Mouse (Mus musculus) cerebellum, adult (tissue): ENCODE measurements around the gene I830077J02Rik.
"Not testable (repeated sequence)": the region's sequence is repeated elsewhere in the genome, so short reads cannot be mapped to it uniquely, and the experiment has no call there.

Experiments used
- ATAC-seq: cut with Nextera tagmentation; 2 replicates; pipeline ENCODE4 v1.9.2; 2017; ENCODE audit warnings: mild to moderate bottlenecking, moderate library complexity, mixed read lengths; ENCODE audit not compliant: insufficient number of reproducible peaks, low FRiP score, low TSS enrichment

The I830077J02Rik gene

DNA sequence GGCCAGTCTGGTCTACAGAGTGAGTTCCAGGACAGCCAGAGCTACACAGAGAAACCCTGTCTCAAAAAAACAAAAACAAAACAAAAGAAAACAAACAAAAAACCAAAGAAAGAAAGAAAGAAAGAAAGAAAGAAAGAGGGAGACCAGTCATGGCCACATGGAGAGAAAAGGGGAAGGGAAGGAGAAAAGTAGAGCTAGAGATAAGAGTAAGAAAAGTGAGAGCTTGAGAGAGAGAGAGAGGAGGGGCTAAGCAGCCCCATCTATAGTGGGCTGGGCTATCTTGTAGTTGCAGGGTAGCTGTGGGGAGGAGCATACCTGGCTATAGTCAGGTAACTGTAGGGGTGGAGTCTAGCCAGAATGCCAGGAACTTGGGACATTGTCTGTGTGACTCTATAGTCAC is 11.7 kb downstream of the I830077J02Rik start:
- not testable (repeated sequence) for ATAC-seq

DNA sequence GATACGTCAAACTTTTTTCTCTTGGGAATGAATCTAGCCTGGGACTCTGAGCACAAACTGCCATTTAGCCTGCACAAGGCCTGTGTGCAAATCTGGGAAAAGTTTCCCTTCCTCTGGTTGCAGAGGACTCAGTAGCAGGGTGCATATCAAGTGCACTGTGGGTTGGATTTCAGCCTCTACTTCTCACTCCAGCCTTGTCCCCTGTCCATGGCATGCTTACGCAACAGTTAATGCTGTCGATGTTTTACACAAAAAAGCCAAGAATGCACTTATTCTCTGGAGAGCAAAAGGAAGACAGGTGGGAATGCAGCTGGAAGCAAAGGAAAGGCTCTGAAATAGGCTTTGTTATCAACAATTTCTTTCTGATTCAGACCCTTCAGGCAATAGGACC is 14.1 kb downstream of the I830077J02Rik start:
- no peak for ATAC-seq

DNA sequence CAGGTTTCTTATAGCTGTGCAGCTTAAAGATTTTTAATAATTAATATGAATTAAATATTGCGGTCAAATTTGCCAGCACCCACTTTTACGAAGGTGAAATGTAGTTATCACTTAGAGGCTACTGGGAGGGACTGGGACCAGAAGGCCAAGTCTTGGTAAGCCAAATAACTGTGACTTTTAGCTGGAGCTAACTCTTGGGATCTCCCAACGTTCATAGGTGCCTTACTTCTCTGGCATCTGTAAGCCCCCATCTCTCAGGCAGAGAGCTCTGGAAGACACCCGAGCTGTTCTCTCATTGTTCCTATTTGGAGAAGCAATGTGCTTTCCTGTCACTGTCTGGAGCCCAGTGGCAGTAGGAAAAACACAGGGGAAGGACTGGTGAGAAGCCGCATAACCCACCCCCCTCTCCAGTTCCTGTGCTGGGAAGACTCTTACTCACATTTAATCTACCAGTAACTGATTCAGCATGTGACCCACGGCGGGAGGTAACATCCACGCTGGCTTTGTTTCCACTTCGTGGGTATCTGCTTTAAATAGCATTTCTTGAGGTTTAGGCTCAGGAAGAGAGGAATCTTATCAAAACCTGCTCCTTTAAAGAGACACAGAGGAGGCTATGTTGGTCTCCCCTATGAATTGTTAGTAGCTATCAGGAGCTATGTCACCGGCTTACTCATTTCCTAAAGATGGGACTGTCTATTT is 14.7 kb downstream of the I830077J02Rik start:
- no peak for ATAC-seq

DNA sequence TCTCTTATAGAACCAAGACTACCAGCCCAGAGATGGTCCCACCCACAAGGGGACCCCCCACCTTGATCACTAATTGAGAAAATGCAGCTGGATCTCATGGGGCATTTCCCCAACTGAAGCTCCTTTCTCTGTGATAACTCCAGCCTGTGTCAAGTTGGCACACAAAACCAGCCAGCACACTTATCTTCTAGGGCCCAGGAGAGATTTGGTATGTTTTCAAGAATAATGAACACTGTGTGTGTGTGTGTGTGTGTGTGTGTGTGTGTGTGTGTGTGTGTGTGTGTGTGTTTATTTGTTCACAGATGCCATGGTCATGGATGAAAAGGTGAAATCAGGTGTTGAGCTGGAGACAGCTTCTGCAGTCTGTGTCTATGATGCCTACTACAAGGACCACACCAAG is 16.0 kb downstream of the I830077J02Rik start:
- ATAC-seq = not testable (repeated sequence)

DNA sequence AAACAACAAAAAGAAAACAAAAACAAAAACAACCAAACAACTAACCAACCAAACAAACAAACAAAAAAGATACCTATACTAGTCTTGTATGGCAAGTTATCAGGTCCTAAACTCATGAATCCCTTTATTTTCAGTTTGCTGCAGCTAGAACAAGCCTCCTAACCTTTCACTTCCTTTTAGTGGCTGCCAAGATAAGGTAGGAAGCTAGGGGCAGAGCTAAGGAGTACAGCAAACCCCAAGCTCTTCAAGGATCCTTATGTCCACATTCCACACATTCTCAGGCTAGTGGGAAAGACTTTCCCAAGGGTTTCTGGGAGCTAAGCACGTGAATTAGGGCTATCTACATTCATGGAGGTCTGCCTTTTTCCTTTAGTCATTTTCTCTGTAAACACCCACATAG is 17.2 kb downstream of the I830077J02Rik start:
- no peak for ATAC-seq

DNA sequence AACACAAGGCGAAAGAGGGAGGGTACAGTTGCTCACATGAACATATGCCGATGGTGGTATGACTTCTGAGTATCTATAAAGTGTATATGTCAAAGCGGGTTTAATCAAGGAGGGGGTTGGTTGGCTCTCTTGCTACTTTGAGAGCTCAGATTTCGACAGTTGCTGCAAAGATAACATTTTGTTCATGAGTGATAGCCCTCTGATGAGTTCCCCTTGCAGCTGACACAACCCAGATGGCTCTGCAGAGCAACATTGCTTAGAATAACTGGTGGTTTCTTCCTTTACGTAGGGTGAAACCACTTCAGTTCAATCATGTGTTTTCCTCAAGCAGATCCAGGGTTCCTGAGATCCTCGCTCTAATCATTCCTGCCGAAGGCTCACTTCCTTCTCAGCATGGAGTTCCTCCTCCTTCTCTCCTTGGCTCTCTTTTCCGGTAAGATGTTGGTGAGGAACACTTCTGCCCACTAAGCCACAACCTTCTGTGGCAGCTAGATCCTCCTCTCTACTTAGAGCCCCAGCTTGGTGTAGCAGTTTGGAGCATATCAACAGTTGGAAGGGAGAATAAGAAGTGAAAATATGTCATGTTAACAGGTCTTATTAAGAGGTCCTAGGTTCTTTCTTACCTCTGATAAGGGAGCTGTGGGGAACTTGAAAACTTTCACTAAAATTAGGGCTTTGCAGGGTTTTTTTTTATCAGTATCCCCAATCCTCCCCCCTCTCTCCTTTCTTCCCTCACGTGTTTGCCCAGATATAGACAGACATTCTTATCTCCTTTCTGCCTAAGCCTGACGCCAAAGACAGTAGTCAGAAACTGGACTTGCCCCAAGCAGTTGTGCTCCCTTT is 18.4 kb downstream of the I830077J02Rik start:
- no peak for ATAC-seq

DNA sequence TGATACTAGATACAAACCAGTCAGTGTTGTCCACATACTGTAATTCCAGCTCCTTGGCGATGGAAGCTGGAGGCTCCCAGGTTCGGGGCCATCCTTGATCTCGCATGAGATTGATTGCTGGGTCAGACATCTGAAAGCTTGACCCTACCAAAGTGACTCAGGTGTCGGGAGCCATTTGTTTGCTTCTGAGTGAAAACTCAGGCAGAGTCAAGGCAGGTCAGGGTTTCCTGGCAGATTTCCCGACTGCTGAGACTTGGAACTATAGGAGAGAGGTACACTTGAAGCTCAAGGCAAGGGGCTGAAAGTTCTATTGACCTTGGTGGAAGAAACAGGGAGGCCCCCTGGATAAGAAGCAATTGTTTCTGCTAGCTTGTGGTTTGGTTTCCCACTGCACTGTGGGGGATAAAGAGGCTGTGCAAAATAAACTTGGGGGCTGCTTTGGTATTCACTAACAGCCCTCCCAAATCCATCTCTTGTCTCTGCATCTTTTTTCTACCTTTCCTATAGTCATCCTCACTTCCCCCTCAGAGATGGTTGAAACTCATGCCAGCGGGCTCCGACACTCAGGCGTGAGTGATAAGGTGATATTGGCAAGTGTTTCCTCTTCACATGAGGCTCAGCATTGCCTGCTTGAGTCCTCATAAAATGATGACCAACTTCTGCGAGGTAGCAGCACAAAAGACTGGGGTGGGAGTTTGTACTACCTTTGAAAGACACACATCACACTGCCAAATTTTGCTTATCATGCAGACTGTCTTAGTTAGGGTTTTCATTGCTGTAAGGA is 20.2 kb downstream of the I830077J02Rik start:
- ATAC-seq = no peak

DNA sequence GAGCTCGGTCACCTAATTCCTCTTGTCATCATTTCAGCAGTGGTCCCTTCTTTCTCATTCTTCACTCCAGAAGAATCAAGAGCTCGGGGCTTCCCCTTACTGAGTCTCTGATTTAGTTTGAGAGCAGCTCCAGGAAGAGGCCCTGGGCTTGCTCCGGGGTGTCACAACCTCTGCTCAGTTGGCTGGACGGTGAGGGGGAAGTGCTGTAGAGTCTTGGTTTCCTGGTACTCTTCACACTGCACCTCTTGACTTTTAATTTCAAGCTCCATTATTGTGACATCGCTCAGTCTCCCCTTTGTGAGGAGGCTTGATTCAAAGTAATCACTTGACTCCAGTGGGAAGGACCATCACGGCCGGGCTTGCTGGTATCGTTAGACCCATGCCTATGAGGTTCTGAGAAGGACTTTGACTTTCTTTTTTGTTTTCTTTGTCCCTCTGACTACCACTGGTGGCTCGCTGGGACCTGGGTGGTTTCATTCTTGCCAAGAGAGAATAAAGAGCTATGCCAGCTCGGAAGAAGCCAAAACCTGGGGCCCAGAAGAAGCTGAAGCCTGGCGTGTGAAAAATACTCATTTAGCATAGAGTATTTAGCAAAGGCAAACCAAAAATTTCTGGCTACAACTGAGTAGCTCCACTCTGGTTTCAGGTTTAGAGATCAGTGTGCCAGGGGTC is 21.8 kb downstream of the I830077J02Rik start:
- no peak for ATAC-seq

DNA sequence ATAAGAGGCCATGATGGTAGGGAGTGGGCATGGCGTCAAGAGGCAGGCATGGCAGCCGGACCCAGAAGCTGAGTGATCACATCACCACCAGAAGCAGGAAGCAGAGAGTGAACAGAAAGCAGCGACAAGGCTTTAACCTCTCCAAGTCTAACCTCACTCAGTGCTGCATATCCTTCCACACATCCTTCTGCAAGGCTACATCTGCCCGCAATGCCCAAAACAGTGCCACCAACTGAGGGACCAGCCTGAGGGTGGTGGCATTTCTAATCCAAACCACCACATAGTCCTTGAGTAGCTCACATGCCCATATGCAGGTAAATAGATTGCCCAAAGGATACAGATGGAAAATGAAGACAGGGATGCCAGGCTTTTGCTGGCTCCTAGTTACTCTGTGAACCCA is 23.5 kb downstream of the I830077J02Rik start:
- ATAC-seq = no peak

DNA sequence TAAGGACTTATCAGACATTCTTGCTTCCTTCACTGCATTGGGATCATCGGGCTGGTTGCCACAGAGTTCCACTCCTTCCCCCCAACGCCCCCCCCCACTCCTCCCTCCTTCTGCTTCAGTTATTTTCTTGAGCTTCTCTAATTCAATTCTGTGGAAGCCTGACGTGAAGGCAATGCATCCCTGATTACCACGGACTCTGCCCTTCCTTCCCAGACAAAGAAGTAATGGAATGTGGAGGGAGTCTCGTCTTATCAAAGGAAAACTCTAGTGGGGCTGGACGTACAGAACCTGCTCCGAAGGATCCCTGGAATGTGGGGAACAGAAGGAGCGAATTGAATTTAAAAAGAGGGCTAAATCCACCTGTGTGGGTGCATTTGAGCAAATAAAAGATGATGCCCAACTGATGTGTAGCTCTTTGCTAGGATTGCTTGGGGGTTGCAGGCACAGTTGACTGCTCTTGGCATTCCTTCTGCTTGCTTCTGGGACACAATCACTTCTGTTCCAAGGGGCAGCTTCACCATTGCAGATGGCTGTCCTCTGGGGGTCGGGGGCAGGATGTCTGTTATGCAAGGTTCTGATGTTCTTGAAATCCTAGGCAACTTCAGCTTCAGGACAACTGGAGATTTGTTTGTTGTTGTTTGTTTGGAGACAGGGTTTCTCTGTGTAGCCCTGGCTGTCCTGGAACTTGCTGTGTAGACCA is 24.4 kb downstream of the I830077J02Rik start:
- ATAC-seq = no peak

DNA sequence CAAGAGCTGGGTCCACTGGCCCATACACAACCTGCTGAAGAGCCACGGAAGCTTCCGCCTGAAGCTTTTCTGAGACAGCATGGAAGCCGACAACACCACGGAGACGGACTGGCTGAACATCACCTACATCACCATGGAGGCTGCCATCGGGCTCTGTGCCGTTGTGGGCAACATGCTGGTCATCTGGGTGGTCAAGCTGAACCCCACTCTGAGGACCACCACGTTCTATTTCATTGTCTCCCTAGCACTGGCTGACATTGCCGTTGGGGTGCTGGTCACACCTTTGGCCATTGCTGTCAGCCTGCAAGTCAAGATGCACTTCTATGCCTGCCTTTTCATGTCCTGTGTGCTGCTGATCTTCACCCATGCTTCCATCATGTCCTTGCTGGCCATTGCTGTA is 27.7 kb downstream of the I830077J02Rik start:
- no peak for ATAC-seq

DNA sequence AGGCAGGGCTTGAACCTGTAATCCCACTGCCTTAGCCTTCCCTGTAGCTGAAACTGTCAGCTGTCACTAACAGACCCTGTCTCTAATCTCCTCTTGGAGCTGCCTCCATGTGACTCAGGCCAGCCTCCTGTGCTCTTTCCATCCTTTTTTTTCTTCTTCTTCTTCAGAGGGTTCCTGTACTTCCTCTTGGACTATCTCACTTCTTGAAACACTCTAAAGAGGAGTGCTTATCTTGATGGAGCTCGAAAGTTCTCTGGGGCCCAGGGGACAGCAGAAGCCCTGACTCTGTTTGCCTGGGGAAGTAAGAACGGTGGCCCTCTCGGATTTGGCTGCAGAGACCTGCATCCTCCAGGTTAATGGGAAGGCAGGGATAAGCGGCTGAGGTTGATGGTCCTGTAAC is 28.3 kb downstream of the I830077J02Rik start:
- no peak for ATAC-seq

DNA sequence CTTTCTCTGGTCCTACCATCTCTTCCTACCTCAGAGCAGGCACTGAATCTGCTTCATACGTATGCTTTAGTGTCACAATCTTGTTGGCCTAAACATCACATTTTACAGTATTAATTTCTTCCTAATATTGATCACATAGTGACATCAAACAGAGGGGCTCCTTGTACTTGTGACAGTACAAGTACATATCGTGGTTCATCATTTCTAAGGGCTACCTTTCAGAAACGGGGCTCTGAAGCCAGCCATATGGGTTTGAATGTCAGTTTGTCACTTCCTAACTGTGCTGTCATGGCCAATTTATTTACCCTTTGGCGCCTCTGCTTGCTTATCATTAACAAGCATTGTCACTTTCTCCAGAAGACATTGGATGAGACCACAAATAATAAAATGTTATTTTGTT is 31.0 kb downstream of the I830077J02Rik start:
- no peak for ATAC-seq

DNA sequence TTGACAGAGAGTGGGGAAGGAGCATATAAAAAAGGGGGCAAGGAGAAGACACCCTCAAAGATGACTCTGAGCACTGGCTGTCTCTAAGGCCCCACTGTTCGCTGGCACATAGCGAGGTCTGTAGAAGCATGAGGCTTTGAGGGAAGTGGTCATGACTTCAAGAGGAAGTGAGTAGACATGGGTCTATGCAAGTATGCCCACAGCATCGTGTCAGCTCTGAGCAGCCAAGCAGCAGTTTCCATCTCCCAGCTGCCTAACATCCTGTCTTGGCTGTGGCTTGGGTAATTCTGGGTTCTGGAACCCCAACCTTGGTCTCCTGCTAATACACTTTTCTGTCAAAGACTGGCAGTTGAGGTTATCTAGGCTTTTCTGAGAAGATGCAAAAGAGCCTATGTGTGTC is 31.7 kb downstream of the I830077J02Rik start:
- no peak for ATAC-seq

DNA sequence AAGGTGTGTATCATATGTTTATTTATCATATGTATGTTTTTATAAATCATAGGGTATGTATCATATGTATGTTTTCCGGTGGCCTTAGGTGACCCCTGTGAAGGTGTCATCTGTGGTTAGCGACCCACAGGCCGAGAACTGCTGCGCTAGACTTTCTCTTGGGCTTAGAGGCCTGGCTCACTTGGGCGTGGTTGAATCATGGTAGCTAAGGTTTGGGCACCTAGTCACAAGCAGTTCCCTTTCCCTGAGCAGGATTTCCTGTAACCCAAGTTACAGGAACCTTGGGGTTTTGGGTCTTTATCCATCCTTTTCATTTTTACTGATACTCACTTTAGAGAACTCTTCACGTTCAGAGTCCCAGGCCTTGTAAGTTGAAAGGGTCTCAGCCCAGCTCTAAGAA is 32.2 kb downstream of the I830077J02Rik start:
- no peak for ATAC-seq

DNA sequence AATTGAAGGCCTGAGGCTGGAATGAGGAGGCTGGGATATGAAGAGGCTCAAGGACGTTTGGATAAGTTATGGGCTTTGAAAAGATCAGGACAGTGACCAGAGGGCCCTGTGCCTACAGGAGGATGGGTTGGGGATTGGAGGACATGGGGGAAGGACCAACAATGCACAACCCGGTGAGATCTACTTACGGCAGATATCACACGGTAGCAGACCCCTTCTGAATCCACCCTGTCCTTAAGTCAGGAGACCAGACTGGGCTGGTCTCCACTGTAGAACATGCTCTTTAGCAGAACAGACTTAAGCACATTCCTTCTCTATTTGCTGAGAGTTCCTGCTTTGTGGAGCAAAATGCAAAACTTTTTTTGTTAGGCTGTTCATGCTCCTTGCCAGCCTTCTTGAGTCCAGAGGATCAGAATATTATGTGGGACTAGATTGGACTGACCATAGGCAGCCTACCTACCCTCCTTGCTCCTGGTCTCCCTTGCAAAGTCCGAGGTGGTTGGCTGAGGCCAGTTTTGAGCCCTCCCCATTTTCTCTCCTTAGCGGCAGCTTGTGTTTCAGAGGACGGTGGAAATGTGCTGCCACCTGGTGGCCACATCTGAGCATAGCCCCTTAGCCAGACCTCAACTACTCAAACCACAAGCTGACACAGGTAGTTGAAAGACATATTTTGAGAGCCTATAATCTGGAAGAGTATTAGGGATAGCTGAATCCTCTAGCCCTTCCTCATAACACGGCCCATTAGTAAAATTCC is 32.9 kb downstream of the I830077J02Rik start:
- peak; percentile 86 for ATAC-seq

DNA sequence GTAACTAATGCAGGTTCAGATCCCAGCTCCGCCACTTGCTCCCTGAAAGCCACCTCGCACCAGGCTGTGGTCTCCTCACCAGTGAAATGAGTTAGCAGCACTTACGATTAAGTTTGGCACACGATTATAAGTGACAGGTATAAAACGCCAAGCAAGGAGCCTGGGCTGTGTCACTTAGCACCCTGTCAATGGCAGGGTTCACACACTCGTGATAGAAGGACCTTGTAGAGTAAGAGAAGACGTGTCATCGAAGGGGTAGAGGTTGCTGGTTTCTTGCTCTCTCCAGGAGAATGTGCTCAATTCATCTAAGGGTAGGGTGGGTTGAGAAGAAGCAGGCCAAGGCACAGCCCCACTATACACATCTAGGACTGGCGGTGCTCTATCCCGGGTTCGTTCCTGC is 33.6 kb downstream of the I830077J02Rik start:
- ATAC-seq = no peak

DNA sequence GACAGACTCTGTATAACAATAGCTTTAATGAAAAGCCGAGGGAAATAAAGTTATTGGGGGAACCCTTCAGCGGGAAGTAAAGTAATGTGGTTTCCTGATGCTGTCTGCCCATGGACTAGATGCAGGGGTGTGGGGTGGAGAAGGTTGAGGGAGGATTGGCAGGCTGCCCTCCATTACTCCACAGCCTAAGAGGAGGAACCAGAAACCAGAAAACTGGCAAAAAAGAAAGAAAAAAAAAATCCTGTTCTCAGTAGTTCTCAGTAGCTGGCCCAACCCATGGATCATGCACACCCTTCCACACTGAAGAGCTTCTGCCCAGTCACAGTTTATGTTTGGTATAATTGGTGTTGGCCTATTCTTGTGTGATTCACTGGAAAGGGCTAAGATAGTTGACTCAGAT is 34.1 kb downstream of the I830077J02Rik start:
- no peak for ATAC-seq

DNA sequence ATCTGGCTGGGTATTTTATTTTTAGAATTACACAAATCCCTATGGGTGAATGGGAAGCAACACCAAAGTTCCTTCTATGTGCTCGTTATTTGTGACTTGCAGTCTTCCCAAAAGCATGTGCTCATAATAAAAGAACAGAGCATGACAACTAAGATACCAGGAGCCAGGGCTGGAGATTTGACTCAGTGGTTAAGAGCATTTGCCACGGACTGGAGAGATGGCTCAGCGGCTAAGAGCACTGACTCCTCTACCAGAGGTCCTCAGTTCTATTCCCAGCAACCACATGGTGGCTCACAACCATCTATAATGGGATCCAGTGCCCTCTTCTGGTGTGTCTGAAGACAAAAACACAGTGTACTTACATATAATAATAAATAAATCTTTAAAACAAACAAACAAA is 35.7 kb downstream of the I830077J02Rik start:
- ATAC-seq = no peak
